ENCODE assay signal across 8 mouse cellular contexts in the genomic region with DNA sequence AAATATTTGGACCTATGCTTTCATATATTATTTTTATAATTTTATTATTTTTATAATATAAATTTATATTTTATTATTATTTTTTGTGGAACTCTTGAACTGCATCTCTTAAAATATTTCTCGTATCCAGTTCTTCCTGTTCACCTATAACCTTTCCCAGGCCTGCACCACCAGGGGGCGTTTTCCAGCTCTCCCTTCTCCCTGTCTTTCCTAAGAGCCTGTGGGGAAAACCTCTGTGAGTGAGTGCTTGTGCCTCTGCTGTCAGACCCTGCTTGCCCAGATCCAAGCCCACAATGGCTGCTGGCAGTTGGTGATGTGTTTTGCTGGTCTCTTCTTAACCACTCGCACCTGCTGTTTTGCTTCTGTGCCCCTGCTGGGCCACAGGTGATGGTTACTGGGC. TPM values are rescaled to one million over a fixed set of nuclear protein-coding genes. Genes with fewer than 3 reads are reported as not detected.
DNase-seq lines count a peak whose midpoint lies in the region; ATAC-seq and TF ChIP-seq lines count a peak whose summit lies in the region.

No protein-coding gene starts in this region.

- DNase-seq in heart, postnatal 0 days (ENCODE audit: low spot score), result peak; percentile 56
- no peak for DNase-seq in heart, adult 8-10 months (ENCODE audit: low spot score)
- peak; percentile 86 for DNase-seq in ZHBTc4 (ENCODE audit: low read depth, low spot score)
- peak; percentile 62 to 73 for DNase-seq in cerebellum, postnatal 4 days (ENCODE audit: low spot score in 2 of 2)
- DNase-seq in heart, postnatal 36 days, result peak; percentile 53 to 64
- DNase-seq in limb, embryonic 11.5 days (ENCODE audit: low spot score), result peak; percentile 87
- DNase-seq in neural tube, embryonic 11.5 days (ENCODE audit: low spot score), result peak; percentile 77
- DNase-seq in thymus, postnatal 14 days, result peak; percentile 70

- ATAC-seq in heart, postnatal 0 days (ENCODE audit: insufficient read depth, low read depth), result peak; percentile 33; the same call in 1 of the 2 replicates
- no peak for ATAC-seq in limb, embryonic 11.5 days (ENCODE audit: insufficient number of reproducible peaks, low FRiP score, low TSS enrichment, low read depth)
- no peak for ATAC-seq in neural tube, embryonic 11.5 days (ENCODE audit: insufficient read depth, low FRiP score, low TSS enrichment)

- H3K27me3 ChIP-seq in heart, postnatal 0 days (ENCODE audit: control insufficient read depth, insufficient read depth, low read length), result no peaks in the 10 kb centered on the region
- no peaks in the 10 kb centered on the region for H3K27me3 ChIP-seq in limb, embryonic 11.5 days (ENCODE audit: control insufficient read depth, insufficient read depth, low read length)
- no peaks in the 10 kb centered on the region for H3K27me3 ChIP-seq in neural tube, embryonic 11.5 days (ENCODE audit: control insufficient read depth, insufficient read depth, low read length)

- H3K4me2 ChIP-seq in heart, postnatal 0 days (ENCODE audit: low read depth, low read length), result no peak overlapping the region
- H3K4me2 ChIP-seq in limb, embryonic 11.5 days (ENCODE audit: low read depth, severe bottlenecking), result no peak overlapping the region
- H3K4me2 ChIP-seq in neural tube, embryonic 11.5 days (ENCODE audit: low read depth), result no peak overlapping the region

- no peak for TF ChIP-seq EP300 in heart, postnatal 0 days (IDR thresholded peaks at IDR 0.05; ENCODE audit: low read depth)

- no peaks in the 10 kb centered on the region for H3K36me3 ChIP-seq in heart, postnatal 0 days (replicated peaks; ENCODE audit: control insufficient read depth, insufficient read depth, low read length)
- no peaks in the 10 kb centered on the region for H3K36me3 ChIP-seq in limb, embryonic 11.5 days (ENCODE audit: control insufficient read depth, insufficient read depth, low read length)
- no peaks in the 10 kb centered on the region for H3K36me3 ChIP-seq in neural tube, embryonic 11.5 days (ENCODE audit: control insufficient read depth, insufficient read depth, low read length)

- intact Hi-C loops in heart, postnatal 36 days (cut with DNase I), result loop anchor here (1.0 to 5.0 kb wide), 2 partner anchors 222 to 260 kb away; a partner anchor contains a TSS

- H3K9ac ChIP-seq in heart, postnatal 0 days (replicated peaks; ENCODE audit: low read depth, low read length), result no peak overlapping the region
- H3K9ac ChIP-seq in limb, embryonic 11.5 days (ENCODE audit: low read length), result no peak overlapping the region
- H3K9ac ChIP-seq in neural tube, embryonic 11.5 days (ENCODE audit: low read length), result no peak overlapping the region

- H3K9me3 ChIP-seq in heart, postnatal 0 days (replicated peaks; ENCODE audit: control insufficient read depth, low read length), result 0 out of 2 replicates have a peak, but pooled peaks cover 4% of the 10 kb centered on the region
- no peaks in the 10 kb centered on the region for H3K9me3 ChIP-seq in limb, embryonic 11.5 days (ENCODE audit: control insufficient read depth, low read length)
- H3K9me3 ChIP-seq in neural tube, embryonic 11.5 days (ENCODE audit: control insufficient read depth, low read length), result no peaks in the 10 kb centered on the region

- 16% methylated on average over 3 of the region's 3 CpGs for WGBS in heart, postnatal 0 days
- WGBS in limb, embryonic 11.5 days, result 14% methylated on average over 3 of the region's 3 CpGs
- 21% methylated on average over 3 of the region's 3 CpGs for whole genome bisulfite sequencing in neural tube, embryonic 11.5 days

- H3K4me3 ChIP-seq in heart, postnatal 0 days (ENCODE audit: low read depth, low read length), result no peak overlapping the region
- no peak overlapping the region for H3K4me3 ChIP-seq in limb, embryonic 11.5 days (ENCODE audit: low read depth, low read length)
- no peak overlapping the region for H3K4me3 ChIP-seq in neural tube, embryonic 11.5 days (ENCODE audit: low read depth, low read length)

- H3K27ac ChIP-seq in heart, postnatal 0 days (ENCODE audit: low read depth), result no peak overlapping the region
- H3K27ac ChIP-seq in limb, embryonic 11.5 days (replicated peaks; ENCODE audit: low read depth, low read length), result no peak overlapping the region
- no peak overlapping the region for H3K27ac ChIP-seq in neural tube, embryonic 11.5 days (ENCODE audit: low read depth, low read length)

- TF ChIP-seq CTCF in heart, postnatal 0 days (IDR thresholded peaks at IDR 0.05; ENCODE audit: low read depth), result peak; percentile 67

- no peaks in the 10 kb centered on the region for H3K4me1 ChIP-seq in heart, postnatal 0 days (ENCODE audit: control insufficient read depth, insufficient read depth)
- no peaks in the 10 kb centered on the region for H3K4me1 ChIP-seq in limb, embryonic 11.5 days (ENCODE audit: control insufficient read depth, insufficient read depth, low read length)
- H3K4me1 ChIP-seq in neural tube, embryonic 11.5 days (ENCODE audit: control insufficient read depth, insufficient read depth, low read length), result no peaks in the 10 kb centered on the region

RNA-seq across cellular contexts. Expression of a gene that starts 53.2 kb away (rescaled TPM):
- total RNA-seq in heart, postnatal 0 days (2014; rRNA removed; ENCODE audit: low replicate concordance), result 7.2 and 13.1 TPM in 2 replicates
- polyA plus RNA-seq in heart, postnatal 0 days (2015; fragmentation: Nextera tagmentation; extraction: Ambion mirVana), result 1.1 TPM in 2 replicates
- total RNA-seq in heart, adult 8-10 months (2022), result 1 to 10 TPM; 1.3 to 2.7 (median 1.4) TPM
- total RNA-seq in heart, postnatal 36 days (2021), result 1 to 10 TPM; 1.1 to 1.4 TPM
- 1.7 and 2.6 TPM in 2 replicates for polyA plus RNA-seq in limb, embryonic 11.5 days (2014; fragmentation: Nextera tagmentation; extraction: Ambion mirVana)
- 2.0 and 2.2 TPM in 2 replicates for polyA plus RNA-seq in neural tube, embryonic 11.5 days (2014; fragmentation: Nextera tagmentation; extraction: Ambion mirVana)
